Mouse (Mus musculus) liver, postnatal 0 days (tissue): Measurements from ENCODE around the gene Wdr17.

ENCODE experiments used
- CTCF ChIP-seq: sonication (generic); IDR thresholded peaks from 2 replicates; pipeline ENCODE4 v1.5.1; 2016; ENCODE audit warnings: antibody characterized with exemption, low read depth
- EP300 ChIP-seq: IDR thresholded peaks from 2 replicates; pipeline ENCODE4 v1.6.1; 2016; ENCODE audit warnings: antibody characterized with exemption, low read depth, mild to moderate bottlenecking

DNA sequence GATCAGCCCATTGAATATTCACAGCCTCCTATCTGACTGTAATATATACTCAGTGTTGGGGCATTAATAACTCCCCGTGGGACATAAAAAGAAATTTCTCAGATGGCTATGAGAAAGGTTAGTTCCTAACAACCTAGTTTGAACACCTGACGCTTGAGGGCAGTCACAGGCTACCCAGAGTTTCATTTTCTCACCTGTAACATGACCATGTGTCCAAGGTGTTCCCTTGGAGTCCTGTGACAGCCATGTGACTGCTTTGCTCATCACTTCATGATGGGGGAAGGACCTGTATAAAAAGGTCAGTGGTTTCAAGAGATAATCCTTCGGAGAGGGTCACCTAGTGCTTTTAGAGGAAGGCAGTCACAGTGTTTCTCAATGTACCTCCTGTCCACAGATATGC lies 305.5 kb downstream of the Wdr17 start:
- TF ChIP-seq CTCF = no peak
- no peak for TF ChIP-seq EP300
